Mouse (Mus musculus) adrenal gland, postnatal 25 days (tissue): Measurements from ENCODE around the gene Skint5. TPM values are rescaled to one million over a fixed set of nuclear protein-coding genes. Genes with fewer than 3 reads are reported as not detected.
"Not testable (repeated sequence)": the region's sequence is repeated elsewhere in the genome, so short reads cannot be mapped to it uniquely, and the experiment has no call there.

Source experiments
- DNase-seq: peaks from one replicate; pipeline ENCODE4 v3.0.0; 2021; ENCODE audit warnings: mixed read lengths
- long read RNA-seq: library from polyadenylated mRNA; stranded (forward); transcript quantifications from one replicate; pipeline ENCODE4 v2.0.0, GENCODE M21; 2021
- total RNA-seq: library from RNA; stranded (reverse); gene quantifications from 2 replicates; pipeline ENCODE4 v1.2.3, GENCODE M21; 2021

Skint5 gene
- not detected in 2 replicates for total RNA-seq
- long read RNA-seq = 0 reads

DNA sequence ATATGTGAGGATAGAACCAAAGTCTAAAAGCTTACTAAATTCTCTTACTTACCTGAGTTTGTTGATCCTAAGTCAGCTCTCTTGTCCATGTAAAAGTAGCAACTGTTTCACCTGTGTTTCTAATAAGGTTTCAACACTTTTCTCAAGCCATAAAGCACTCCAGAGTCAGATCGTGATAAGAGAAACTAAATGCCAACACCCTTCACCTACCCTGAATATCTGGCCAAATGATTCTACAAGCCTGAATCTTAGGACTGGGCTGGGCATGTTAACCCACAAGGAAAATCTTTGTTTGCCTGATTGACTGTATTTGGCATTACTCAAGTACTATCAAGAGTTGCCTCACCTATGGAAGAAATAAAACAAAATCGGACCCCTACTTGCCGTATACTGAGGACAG is at the start of gene Skint5:
Gene Skint5 (minus strand): TSS at position 101 of the 400 bp plus-strand sequence.
- no peak for DNase-seq

GRCm38 (mm10) chr4:113957343-113957742 is 42.0 kb downstream of the Skint5 start:
- no peak for DNase-seq

GRCm38 (mm10) chr4:113764182-113764581 is 235.1 kb downstream of the Skint5 start:
- no peak for DNase-seq

DNA sequence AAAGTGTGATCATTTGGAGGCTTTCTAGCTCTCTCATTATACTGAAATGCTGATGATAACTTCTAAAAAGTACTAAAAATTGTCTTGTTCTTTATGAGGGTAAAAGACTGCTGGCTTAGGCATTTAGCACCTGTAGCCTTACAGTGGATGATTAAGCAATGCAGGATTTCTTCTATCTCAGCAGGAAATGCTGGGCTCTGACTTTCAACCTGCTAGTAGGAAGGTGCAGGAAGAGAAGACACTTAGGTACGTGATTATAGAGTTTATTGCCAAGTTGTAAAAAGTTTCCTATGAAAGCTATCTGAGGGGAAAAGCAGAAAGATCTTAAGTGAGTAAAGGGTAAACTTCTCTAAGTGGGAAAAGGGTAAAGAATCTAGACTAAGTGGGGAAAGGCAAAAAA is 235.6 kb downstream of the Skint5 start:
- no peak for DNase-seq

- not testable (repeated sequence) for DNase-seq
Measured at GRCm38 (mm10) chr4:113448230-113448629, 551.1 kb downstream of the Skint5 start.

Other genes with a start within 250 kb of the Skint5 start
- not detected in 2 replicates for gene Skint11, start 163.9 kb upstream of the Skint5 start, total RNA-seq